Mouse (Mus musculus) G1E (cell line): ENCODE results near the gene Pdzd2.

Experiments used
- CTCF ChIP-seq: IDR thresholded peaks from 2 replicates; pipeline ENCODE4 v1.5.1; 2012; ENCODE audit warnings: low read depth, low read length, inconsistent platforms, mixed read lengths
- GATA1 ChIP-seq: IDR thresholded peaks from 2 replicates; pipeline ENCODE4 v1.6.1; 2012; ENCODE audit warnings: borderline replicate concordance, low read length, inconsistent platforms, mixed read lengths

GRCm38 (mm10) chr15:12550376-12550775, 189.3 kb downstream of the Pdzd2 start:
- TF ChIP-seq CTCF (no peak), GATA1 (no peak)
